Mouse (Mus musculus): ENCODE measurements around the gene Il17c.

The Il17c gene

DNA sequence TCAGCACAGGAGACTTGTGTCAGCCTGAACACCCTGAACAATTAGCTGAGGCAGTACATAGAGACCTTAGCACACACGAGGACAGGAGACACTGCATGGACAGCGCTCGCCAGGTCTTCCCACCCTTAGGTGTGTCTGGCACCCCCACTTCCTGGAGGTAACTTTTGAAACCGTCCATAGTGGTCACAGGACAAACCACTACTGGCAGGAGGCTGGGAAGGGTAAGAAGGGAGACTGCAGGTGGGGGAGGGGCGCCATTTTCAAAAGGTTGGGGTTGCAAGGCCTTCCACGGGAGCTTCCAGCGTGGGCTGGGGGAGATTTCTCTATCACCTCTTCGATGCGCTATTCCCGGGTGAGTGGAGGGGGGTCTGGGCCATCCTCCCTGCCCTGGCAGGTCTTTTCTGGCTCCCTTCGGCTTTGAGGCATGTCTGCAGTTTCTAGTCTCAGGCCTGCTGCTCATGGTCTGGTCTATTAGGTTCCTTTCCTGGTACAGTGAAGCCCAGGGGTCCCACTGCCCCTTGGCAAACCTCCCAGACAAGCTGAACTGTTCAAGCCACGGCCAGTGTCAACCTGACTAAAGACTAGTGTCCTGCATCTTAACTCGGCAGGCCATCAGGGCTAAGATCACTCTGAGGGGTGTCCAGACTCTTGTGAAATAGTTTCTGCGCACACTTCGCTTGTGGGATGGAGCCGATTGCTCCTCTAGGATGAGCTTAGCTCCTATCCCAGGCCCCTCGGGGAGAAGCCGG is 10.0 kb downstream of the Il17c start:
- peak; percentile 42 for DNase-seq

DNA sequence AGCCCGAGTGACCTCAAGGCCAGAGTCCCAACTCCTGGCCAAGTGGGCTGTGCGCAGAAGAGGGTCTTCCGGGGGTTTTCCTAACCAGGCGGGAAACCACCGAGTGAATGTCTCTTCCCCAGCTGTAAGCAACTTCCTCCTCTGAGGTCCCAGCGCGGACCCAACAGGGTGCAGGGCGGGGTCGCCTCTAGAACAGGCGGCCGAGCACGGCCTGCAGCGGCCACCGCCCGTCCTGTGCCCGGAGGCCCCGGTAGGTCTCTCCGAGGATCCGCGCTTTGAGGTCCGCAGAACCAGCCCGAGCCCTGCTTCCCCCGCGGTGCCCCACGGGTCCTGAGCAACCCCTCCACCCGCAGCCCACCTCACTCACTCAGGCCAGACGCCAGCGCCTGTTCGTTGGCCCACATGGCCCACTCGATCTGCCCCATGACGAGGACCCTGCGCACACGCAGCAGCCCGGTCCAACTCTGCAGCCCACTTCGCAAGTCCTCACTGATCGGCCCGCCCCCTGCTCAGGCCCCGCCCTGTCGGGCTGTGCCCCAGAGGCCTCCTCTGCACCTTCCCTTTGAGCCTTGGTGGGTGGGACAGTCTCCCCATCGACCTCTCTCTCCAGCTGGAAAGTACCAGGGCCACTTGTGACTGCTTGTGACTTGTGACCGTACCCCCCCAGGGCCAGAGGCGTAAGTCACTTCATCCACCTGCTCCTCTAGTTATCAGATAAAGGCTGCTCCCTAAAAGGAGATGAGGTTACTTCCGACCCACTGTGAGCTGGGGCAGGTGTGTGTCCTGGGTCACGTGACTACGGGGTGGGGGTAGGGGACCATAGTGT is 10.8 kb downstream of the Il17c start, which contains the start of gene Cyba:
Gene Cyba, minus strand, starts transcription at position 488 of the 826 bp plus-strand sequence.
- peak; percentile 94 for DNase-seq

- no peak for DNase-seq
These were observed 11.6 kb downstream of the Il17c start for GRCm38 (mm10) chr8:122433269-122433905.

DNA sequence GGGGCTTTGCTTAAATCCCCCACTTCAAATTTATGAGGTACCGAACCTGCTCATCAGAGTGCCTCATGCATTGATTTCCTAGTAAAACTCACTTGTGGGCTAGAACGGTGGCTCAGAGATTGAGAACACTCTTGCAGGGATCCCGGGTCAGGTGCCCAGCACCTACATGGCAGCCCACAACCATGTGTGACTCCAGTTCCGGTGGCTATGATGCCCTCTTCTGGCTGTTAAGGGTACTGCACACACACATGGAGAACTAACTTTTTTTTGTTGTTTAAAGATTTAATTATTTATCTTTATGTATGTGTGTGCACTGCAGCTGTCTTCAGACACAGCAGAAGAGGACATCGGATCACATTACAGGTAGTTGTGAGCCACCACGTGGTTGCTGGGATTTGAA is 13.6 kb downstream of the Il17c start:
- no peak for DNase-seq

DNA sequence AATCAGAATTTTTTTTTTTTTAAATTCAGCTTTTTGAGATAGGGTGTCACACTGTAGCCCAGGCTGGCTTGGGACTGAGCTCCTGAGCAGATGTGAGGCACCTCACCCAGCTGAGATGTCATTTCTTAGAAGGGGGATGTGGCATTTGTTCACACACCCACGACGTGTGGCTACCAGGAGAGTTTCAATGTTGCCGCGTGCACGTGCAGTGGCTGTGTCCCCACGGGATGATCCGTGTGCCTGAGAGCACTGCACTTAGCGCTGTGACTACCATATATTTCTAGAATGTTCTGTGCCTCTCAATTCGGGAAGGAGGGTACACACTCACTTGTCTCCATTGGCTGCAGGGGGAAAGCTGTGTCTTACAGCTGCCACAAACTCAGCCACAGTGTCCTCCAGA is 14.3 kb downstream of the Il17c start:
- DNase-seq = no peak

DNA sequence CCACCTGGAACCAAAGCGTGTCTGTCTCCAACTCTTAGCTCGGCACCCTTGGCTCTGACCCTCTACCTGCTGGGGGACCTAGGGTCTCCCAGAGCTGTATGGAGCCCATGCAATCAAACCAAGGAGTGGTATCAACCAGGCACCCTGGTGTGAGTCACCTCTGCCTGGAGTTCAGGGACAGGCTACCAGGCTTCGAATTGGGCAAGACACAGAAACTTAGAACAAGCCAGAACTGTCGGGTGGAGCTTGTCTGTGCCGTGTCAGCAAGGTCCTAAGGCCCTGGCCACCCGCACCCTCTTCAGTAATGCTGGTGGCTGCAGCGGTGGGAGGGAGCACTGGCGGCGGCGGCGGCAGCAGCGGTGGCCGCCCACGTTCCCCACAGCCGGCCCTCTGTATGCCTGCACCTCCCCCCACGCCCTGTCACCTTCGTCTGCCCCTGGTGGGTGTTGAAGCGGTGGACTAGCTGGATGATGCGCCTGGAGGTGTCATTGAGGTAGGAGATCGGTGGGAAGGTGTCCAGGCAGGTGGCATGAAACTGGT is 14.8 kb downstream of the Il17c start:
- no peak for DNase-seq

- peak; percentile 56 for DNase-seq
These were observed 16.0 kb downstream of the Il17c start for GRCm38 (mm10) chr8:122437708-122438331.

DNA sequence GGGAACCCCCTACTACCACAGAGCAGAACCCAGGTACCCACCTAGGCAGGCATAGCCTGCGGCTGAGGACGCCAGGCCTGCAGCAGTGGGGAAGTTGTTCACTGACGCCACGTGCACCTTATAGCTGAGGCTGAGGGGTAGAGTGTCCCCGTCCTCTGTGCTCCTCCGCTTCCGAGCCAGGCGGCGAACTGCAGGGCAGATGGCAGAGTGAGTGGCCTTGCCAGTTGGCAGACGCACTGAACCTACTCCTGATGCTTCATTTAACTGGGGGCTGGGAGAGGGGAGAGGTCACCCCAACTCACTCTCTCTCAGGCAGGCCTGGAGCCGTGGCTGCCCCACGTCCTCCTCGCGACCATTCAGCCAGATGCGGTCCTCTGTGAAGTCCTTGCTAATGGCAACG is 17.5 kb downstream of the Il17c start:
- DNase-seq = no peak

- no peak for DNase-seq
These were observed 19.5 kb downstream of the Il17c start for GRCm38 (mm10) chr8:122441326-122441725.

- DNase-seq = no peak
These were observed 20.5 kb downstream of the Il17c start for GRCm38 (mm10) chr8:122442356-122442755.

- no peak for DNase-seq
These were observed 21.0 kb downstream of the Il17c start for GRCm38 (mm10) chr8:122442781-122443180.

DNA sequence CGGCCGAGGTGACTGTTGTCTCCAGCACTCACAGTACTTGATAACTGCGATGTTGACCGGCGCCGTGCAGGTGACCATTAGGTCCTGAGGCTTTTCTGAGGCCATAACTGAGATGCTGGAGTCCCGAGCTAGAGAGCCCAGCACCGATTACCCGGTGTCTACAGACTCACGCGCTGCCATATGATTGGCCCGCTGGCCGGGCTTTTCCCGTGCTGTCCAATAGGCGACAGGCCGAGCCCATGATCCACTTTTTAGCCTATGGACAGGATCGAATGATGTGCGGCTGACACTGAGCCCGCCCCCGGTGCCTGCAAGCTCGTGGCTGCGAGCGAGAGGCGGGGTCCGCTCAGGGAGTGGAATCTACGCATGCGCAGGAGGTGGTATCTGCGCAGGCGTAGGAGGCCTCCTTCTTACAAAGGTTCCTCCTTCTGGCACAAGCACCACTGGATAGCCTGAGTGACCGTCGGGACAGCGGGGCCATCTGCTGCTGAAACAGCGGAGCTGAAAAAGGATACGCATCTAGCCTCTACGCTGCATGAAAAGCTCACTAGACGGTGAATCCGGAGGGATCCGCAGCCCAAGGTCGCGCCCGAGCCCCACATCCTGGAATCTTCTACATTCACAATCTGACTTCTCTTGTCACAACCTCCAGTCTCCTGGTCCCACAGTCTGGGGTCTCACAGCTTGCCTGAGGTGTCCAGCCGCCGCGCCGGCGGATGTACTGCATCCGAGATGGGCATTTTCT is 21.6 kb downstream of the Il17c start, which contains the start of gene Mvd:
Gene Mvd, minus strand, starts transcription at position 161 of the 745 bp plus-strand sequence.
- DNase-seq = peak; percentile 100

GRCm38 (mm10) chr8:122444058-122444748 is 22.4 kb downstream of the Il17c start:
- DNase-seq = peak; percentile 94

- DNase-seq = no peak
These were observed 23.4 kb downstream of the Il17c start for GRCm38 (mm10) chr8:122445203-122445602.

- no peak for DNase-seq
These were observed 29.4 kb downstream of the Il17c start for GRCm38 (mm10) chr8:122451161-122451703.

- no peak for DNase-seq
These were observed 30.3 kb downstream of the Il17c start for GRCm38 (mm10) chr8:122452154-122452553.

GRCm38 (mm10) chr8:122454409-122454808 is 32.6 kb downstream of the Il17c start:
- DNase-seq = no peak

DNA sequence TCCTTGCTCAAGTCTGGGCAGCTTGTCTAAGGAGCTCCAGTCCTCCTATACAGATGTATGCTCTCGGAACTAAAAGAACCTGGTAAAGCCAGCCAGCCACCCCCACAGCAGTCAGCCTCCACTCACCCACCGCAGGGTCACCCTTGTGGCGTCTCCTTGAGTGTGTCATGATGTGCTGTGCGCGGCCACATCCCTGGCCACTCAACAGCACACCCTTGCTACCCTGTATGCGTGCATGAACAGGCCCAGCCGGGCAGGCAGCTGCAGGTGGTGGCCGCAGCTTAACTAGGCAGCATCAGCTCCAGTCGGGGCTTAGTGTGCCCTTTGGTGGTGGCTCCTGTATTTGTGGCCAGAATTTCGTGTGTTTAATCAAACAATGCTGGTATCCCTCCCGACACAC is 35.4 kb downstream of the Il17c start:
- DNase-seq = no peak

GRCm38 (mm10) chr8:122459218-122459900 is 37.5 kb downstream of the Il17c start:
- DNase-seq = peak; percentile 50

- no peak for DNase-seq
These were observed 38.2 kb downstream of the Il17c start for GRCm38 (mm10) chr8:122459990-122460389.
